Mouse (Mus musculus) liver, adult 2 months (tissue): ENCODE data around the gene Mrpl58.

Experiments
- CTCF ChIP-seq: fragments of 200-500 bp; IDR thresholded peaks from 2 replicates; pipeline ENCODE4 v1.5.1; 2011; ENCODE audit warnings: low read depth, low read length, control low read depth
- POLR2A ChIP-seq: fragments of 200-500 bp; IDR thresholded peaks from 2 replicates; pipeline ENCODE4 v1.6.1; 2011; ENCODE audit warnings: low read length, control low read depth; ENCODE audit not compliant: insufficient read depth; ENCODE audit errors: extremely low read depth

- TF ChIP-seq POLR2A: no peak
- TF ChIP-seq CTCF: no peak
Observed at GRCm38 (mm10) chr11:115400126-115400525, 3.4 kb upstream of the Mrpl58 start.
